Mouse (Mus musculus) liver, embryonic 11.5 days (tissue): ENCODE measurements around the gene Pdzk1. TPM values are rescaled to one million over a fixed set of nuclear protein-coding genes. Genes with fewer than 3 reads are reported as not detected.

Experiments
- ATAC-seq: fragments of 200-750 bp; cut with Nextera tagmentation; replicated peaks from 2 replicates; pipeline ENCODE4 v1.8.0; 2017; ENCODE audit warnings: moderate number of reproducible peaks, mild to moderate bottlenecking, moderate TSS enrichment, moderate library complexity; ENCODE audit not compliant: low FRiP score
- DNase-seq: peaks from one replicate; pipeline ENCODE4 v3.0.0-alpha.2; 2017; ENCODE audit warnings: low spot score
- H3K27ac ChIP-seq: fragments of 300-500 bp; sonication (generic); 2 replicates; pipeline ENCODE4 v1.5.1; 2014; ENCODE audit warnings: mild to moderate bottlenecking, low read depth, low read length, control low read depth
- H3K27me3 ChIP-seq: fragments of 300-500 bp; sonication (generic); replicated peaks from 2 replicates; pipeline ENCODE4 v1.6.1; 2014; ENCODE audit warnings: low read length, mixed read lengths; ENCODE audit not compliant: control insufficient read depth, insufficient read depth
- H3K36me3 ChIP-seq: fragments of 300-500 bp; sonication (generic); 2 replicates; pipeline ENCODE4 v1.6.1; 2014; ENCODE audit warnings: mild to moderate bottlenecking, low read length, moderate library complexity, mixed read lengths; ENCODE audit not compliant: control insufficient read depth, insufficient read depth
- H3K4me1 ChIP-seq: fragments of 300-500 bp; sonication (generic); replicated peaks from 2 replicates; pipeline ENCODE4 v1.6.1; 2014; ENCODE audit warnings: low read length, mixed read lengths; ENCODE audit not compliant: control insufficient read depth, insufficient read depth
- H3K4me2 ChIP-seq: fragments of 300-500 bp; sonication (generic); 2 replicates; pipeline ENCODE4 v1.6.1; 2014; ENCODE audit warnings: mild to moderate bottlenecking, control low read depth, moderate library complexity
- H3K4me3 ChIP-seq: fragments of 300-500 bp; sonication (generic); 2 replicates; pipeline ENCODE4 v1.5.1; 2014; ENCODE audit warnings: low read depth, low read length, control low read depth
- H3K9ac ChIP-seq: fragments of 300-500 bp; sonication (generic); 2 replicates; pipeline ENCODE4 v1.6.1; 2014; ENCODE audit warnings: low read depth, low read length, control low read depth
- H3K9me3 ChIP-seq: fragments of 300-500 bp; sonication (generic); 2 replicates; pipeline ENCODE4 v1.6.1; 2016; ENCODE audit warnings: low read length, inconsistent platforms, mixed read lengths; ENCODE audit not compliant: control insufficient read depth
- WGBS: fragments of 180-500 bp; shearing (Covaris S2); extraction: QIAGEN DNeasy Blood & Tissue Kit; methylation state at CpG from one replicate; pipeline ENCODE4 v1.1.7; 2014; 5-methylcytosine and 5-hydroxymethylcytosine counted together
- polyA plus RNA-seq: library from polyadenylated mRNA; unstranded; fragments of >200 nt; fragmentation: Nextera tagmentation; extraction: Ambion mirVana; gene quantifications from 2 replicates; pipeline ENCODE4 v1.2.1, GENCODE M21; 2014

The Pdzk1 gene
- polyA plus RNA-seq, 1 experiment from 2014 or later = 5.4 TPM

GRCm38 (mm10) chr3:96825261-96825660 is 3.8 kb upstream of the Pdzk1 start:
- Histone ChIP-seq H3K36me3 (no peaks in the 10 kb centered on the region), H3K4me2 (no peak overlapping the region), H3K9ac (no peak overlapping the region), H3K27me3 (no peaks in the 10 kb centered on the region), H3K27ac (no peak overlapping the region), H3K4me1 (no peaks in the 10 kb centered on the region), H3K4me3 (no peak overlapping the region), H3K9me3 (no peaks in the 10 kb centered on the region)
- DNase-seq = no peak
- 48% methylated on average over 11 of the region's 11 CpGs for WGBS
- no peak for ATAC-seq

GRCm38 (mm10) chr3:96828308-96828864 is 698 bp upstream of the Pdzk1 start:
- no peak overlapping the region for H3K4me2 ChIP-seq
- no peak for DNase-seq
- H3K27me3 ChIP-seq = no peaks in the 10 kb centered on the region
- no peak overlapping the region for H3K4me3 ChIP-seq
- no peak overlapping the region for H3K27ac ChIP-seq
- H3K9ac ChIP-seq = no peak overlapping the region
- no peaks in the 10 kb centered on the region for H3K9me3 ChIP-seq
- 42% methylated on average over 15 of the region's 15 CpGs for WGBS
- no peaks in the 10 kb centered on the region for H3K36me3 ChIP-seq
- H3K4me1 ChIP-seq = no peaks in the 10 kb centered on the region
- no peak for ATAC-seq

GRCm38 (mm10) chr3:96829856-96830255 is 772 bp downstream of the Pdzk1 start:
- no peaks in the 10 kb centered on the region for H3K27me3 ChIP-seq
- no peaks in the 10 kb centered on the region for H3K4me1 ChIP-seq
- no peaks in the 10 kb centered on the region for H3K36me3 ChIP-seq
- WGBS = 74% methylated on average over 10 of the region's 10 CpGs
- H3K9ac ChIP-seq = no peak overlapping the region
- no peak overlapping the region; the same call in 1 of the 2 replicates for H3K4me2 ChIP-seq
- no peaks in the 10 kb centered on the region for H3K9me3 ChIP-seq
- ATAC-seq (no peak; the same call in 1 of the 2 replicates), DNase-seq (no peak)
- H3K4me3 ChIP-seq = no peak overlapping the region
- no peak overlapping the region for H3K27ac ChIP-seq

GRCm38 (mm10) chr3:96832930-96833329 is 3.8 kb downstream of the Pdzk1 start:
- Histone ChIP-seq H3K9ac (no peak overlapping the region), H3K9me3 (no peaks in the 10 kb centered on the region), H3K27me3 (no peaks in the 10 kb centered on the region), H3K36me3 (no peaks in the 10 kb centered on the region), H3K4me2 (no peak overlapping the region), H3K27ac (no peak overlapping the region), H3K4me3 (no peak overlapping the region), H3K4me1 (no peaks in the 10 kb centered on the region)
- DNase-seq (no peak), ATAC-seq (no peak)
- 43% methylated on average over 5 of the region's 5 CpGs for WGBS

- H3K9me3 ChIP-seq = no peaks in the 10 kb centered on the region
- 75% methylated on average over 7 of the region's 7 CpGs for WGBS
Measured at GRCm38 (mm10) chr3:96834587-96835348, 5.7 kb downstream of the Pdzk1 start.

GRCm38 (mm10) chr3:96836414-96836813 is 7.3 kb downstream of the Pdzk1 start:
- Histone ChIP-seq H3K27ac (no peak overlapping the region), H3K36me3 (no peaks in the 10 kb centered on the region), H3K4me3 (no peak overlapping the region), H3K4me1 (no peaks in the 10 kb centered on the region), H3K4me2 (no peak overlapping the region), H3K27me3 (no peaks in the 10 kb centered on the region), H3K9me3 (no peaks in the 10 kb centered on the region), H3K9ac (no peak overlapping the region)
- DNase-seq = no peak
- 47% methylated on average over 2 of the region's 2 CpGs for WGBS
- no peak for ATAC-seq

More at GRCm38 (mm10) chr3:96834587-96835348, 5.7 kb downstream of the Pdzk1 start:
- Histone ChIP-seq H3K4me1 (no peaks in the 10 kb centered on the region), H3K4me3 (no peak overlapping the region), H3K4me2 (no peak overlapping the region), H3K36me3 (no peaks in the 10 kb centered on the region), H3K9ac (no peak overlapping the region), H3K27ac (no peak overlapping the region), H3K27me3 (no peaks in the 10 kb centered on the region)
- DNase-seq (no peak), ATAC-seq (no peak)

GRCm38 (mm10) chr3:96838996-96839645 is 10.0 kb downstream of the Pdzk1 start:
- DNase-seq (no peak), ATAC-seq (no peak)
- Histone ChIP-seq H3K4me1 (no peaks in the 10 kb centered on the region), H3K27me3 (no peaks in the 10 kb centered on the region), H3K27ac (no peak overlapping the region), H3K36me3 (no peaks in the 10 kb centered on the region), H3K4me2 (no peak overlapping the region), H3K9ac (no peak overlapping the region), H3K9me3 (no peaks in the 10 kb centered on the region), H3K4me3 (no peak overlapping the region)
- 70% methylated on average over 7 of the region's 7 CpGs for WGBS

- no peak overlapping the region for H3K27ac ChIP-seq
- ATAC-seq = no peak
Measured at GRCm38 (mm10) chr3:96845191-96845590, 16.1 kb downstream of the Pdzk1 start.

More at GRCm38 (mm10) chr3:96845191-96845590, 16.1 kb downstream of the Pdzk1 start:
- no peak for DNase-seq
- no peaks in the 10 kb centered on the region for H3K36me3 ChIP-seq
- no peak overlapping the region for H3K4me2 ChIP-seq
- H3K27me3 ChIP-seq = no peaks in the 10 kb centered on the region
- H3K9ac ChIP-seq = no peak overlapping the region
- H3K4me1 ChIP-seq = peaks cover 8% of the 10 kb centered on the region
- no peaks in the 10 kb centered on the region for H3K9me3 ChIP-seq
- H3K4me3 ChIP-seq = no peak overlapping the region
- WGBS = 89% methylated on average over 6 of the region's 6 CpGs
